Comparison of ENCODE assay signal across 8 mouse cellular contexts in the genomic region with DNA sequence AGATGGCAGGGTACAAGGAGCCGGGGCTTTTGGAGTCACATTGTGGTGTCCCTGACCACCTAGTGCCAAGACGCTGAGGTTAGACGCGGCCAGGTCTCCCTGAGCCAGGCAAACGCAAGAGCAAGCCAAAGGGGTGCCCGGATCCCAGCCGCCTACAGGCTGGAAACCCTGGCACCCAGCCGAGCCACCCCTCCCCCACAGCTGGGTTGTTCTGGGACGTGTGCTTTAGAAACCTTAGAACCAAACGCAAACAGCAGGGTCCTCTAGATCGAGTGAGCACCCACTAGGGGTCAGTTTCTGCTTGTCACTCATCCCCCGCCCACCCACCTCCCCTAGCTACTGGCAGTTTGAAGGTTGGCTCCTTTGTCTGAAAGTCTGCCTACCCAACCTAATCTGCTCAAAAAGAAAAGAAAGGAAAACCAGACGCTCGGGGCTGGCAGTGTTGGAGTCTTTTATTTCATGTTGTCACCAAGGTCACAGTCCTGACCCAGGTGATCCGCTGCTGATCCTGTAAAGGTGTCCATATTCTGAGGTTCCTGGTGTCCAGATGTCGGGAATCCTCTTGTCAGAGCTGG. TPM values are rescaled to one million over a fixed set of nuclear protein-coding genes. Genes with fewer than 3 reads are reported as not detected.
A peak's percentile ranks its signal among the peaks of the same experiment; 100 is the strongest.
DNase-seq lines count a peak whose midpoint lies in the region; ATAC-seq and TF ChIP-seq lines count a peak whose summit lies in the region.

No protein-coding gene starts in this region.

- no peak for TF ChIP-seq POLR2A in limb, embryonic 14.5 days (IDR thresholded peaks at IDR 0.05; ENCODE audit: borderline replicate concordance, extremely low read depth, insufficient read depth, insufficient read length)

- H3K9me3 ChIP-seq in forebrain, embryonic 15.5 days, result no peaks in the 10 kb centered on the region
- no peaks in the 10 kb centered on the region for H3K9me3 ChIP-seq in hindbrain, embryonic 13.5 days
- no peaks in the 10 kb centered on the region for H3K9me3 ChIP-seq in limb, embryonic 14.5 days (ENCODE audit: control insufficient read depth, low read length)
- no peaks in the 10 kb centered on the region for H3K9me3 ChIP-seq in midbrain, embryonic 15.5 days

- H3K27me3 ChIP-seq in forebrain, embryonic 15.5 days, result peaks cover 16% of the 10 kb centered on the region
- H3K27me3 ChIP-seq in hindbrain, embryonic 13.5 days, result peaks cover 31% of the 10 kb centered on the region
- no peaks in the 10 kb centered on the region for H3K27me3 ChIP-seq in limb, embryonic 14.5 days (ENCODE audit: control insufficient read depth, insufficient read depth, low read length)
- peaks cover 16% of the 10 kb centered on the region for H3K27me3 ChIP-seq in midbrain, embryonic 15.5 days (replicated peaks)

- peak overlapping the region; percentile 28 for H3K4me3 ChIP-seq in forebrain, embryonic 15.5 days
- peak overlapping the region; percentile 25 for H3K4me3 ChIP-seq in hindbrain, embryonic 13.5 days
- peak overlapping the region; percentile 16 for H3K4me3 ChIP-seq in limb, embryonic 14.5 days (replicated peaks; ENCODE audit: low read length)
- H3K4me3 ChIP-seq in midbrain, embryonic 15.5 days, result peak overlapping the region; percentile 27

- 2% methylated on average over 16 of the region's 16 CpGs for WGBS in forebrain, embryonic 15.5 days
- WGBS in hindbrain, embryonic 13.5 days, result 7% methylated on average over 16 of the region's 16 CpGs
- 8% methylated on average over 16 of the region's 16 CpGs for WGBS in limb, embryonic 14.5 days
- WGBS in midbrain, embryonic 15.5 days, result 3% methylated on average over 16 of the region's 16 CpGs

- 0 out of 2 replicates have a peak overlapping the region, but pooled peaks have one; percentile 28 for H3K9ac ChIP-seq in forebrain, embryonic 15.5 days (replicated peaks)
- peak overlapping the region; percentile 52 for H3K9ac ChIP-seq in hindbrain, embryonic 13.5 days
- H3K9ac ChIP-seq in limb, embryonic 14.5 days (ENCODE audit: low read depth, low read length, severe bottlenecking), result peak overlapping the region; percentile 38
- H3K9ac ChIP-seq in midbrain, embryonic 15.5 days, result peak overlapping the region; percentile 25; the same call in 1 of the 2 replicates

- peaks cover 42% of the 10 kb centered on the region for H3K4me1 ChIP-seq in forebrain, embryonic 15.5 days
- H3K4me1 ChIP-seq in hindbrain, embryonic 13.5 days (replicated peaks), result peaks cover 35% of the 10 kb centered on the region
- H3K4me1 ChIP-seq in limb, embryonic 14.5 days (ENCODE audit: control insufficient read depth, insufficient read depth, low read length), result peaks cover 21% of the 10 kb centered on the region
- H3K4me1 ChIP-seq in midbrain, embryonic 15.5 days, result peaks cover 44% of the 10 kb centered on the region

- DNase-seq in ES-CJ7 (ENCODE audit: low read depth, low spot score), result peak; percentile 21
- DNase-seq in adrenal gland, postnatal 36 days, result peak; percentile 76 to 88
- DNase-seq in limb, embryonic 14.5 days (ENCODE audit: low spot score), result peak; percentile 67
- peak; percentile 55 to 86 for DNase-seq in urinary bladder, postnatal 4 days (ENCODE audit: low spot score in 2 of 2)
- DNase-seq in left cerebral cortex, adult 9 months (ENCODE audit: low spot score in 2 of 2), result no peak

- peak; percentile 55 for ATAC-seq in forebrain, embryonic 15.5 days (replicated peaks)
- ATAC-seq in hindbrain, embryonic 13.5 days (ENCODE audit: low FRiP score), result peak; percentile 41; the same call in 1 of the 2 replicates
- ATAC-seq in limb, embryonic 14.5 days (ENCODE audit: low FRiP score, low read depth), result no peak
- ATAC-seq in midbrain, embryonic 15.5 days (replicated peaks), result peak; percentile 49

- no peak overlapping the region for H3K27ac ChIP-seq in forebrain, embryonic 15.5 days (replicated peaks)
- no peak overlapping the region for H3K27ac ChIP-seq in hindbrain, embryonic 13.5 days
- H3K27ac ChIP-seq in limb, embryonic 14.5 days (replicated peaks; ENCODE audit: low read depth, low read length), result peak overlapping the region; percentile 49
- H3K27ac ChIP-seq in midbrain, embryonic 15.5 days, result no peak overlapping the region

- no peaks in the 10 kb centered on the region for H3K36me3 ChIP-seq in forebrain, embryonic 15.5 days
- no peaks in the 10 kb centered on the region for H3K36me3 ChIP-seq in hindbrain, embryonic 13.5 days
- H3K36me3 ChIP-seq in limb, embryonic 14.5 days (ENCODE audit: control insufficient read depth, insufficient read depth, low read length), result peaks cover 3% of the 10 kb centered on the region; the same call in 1 of the 2 replicates
- H3K36me3 ChIP-seq in midbrain, embryonic 15.5 days (replicated peaks), result no peaks in the 10 kb centered on the region

- peak overlapping the region; percentile 44 for H3K4me2 ChIP-seq in forebrain, embryonic 15.5 days (replicated peaks)
- H3K4me2 ChIP-seq in hindbrain, embryonic 13.5 days, result peak overlapping the region; percentile 51
- H3K4me2 ChIP-seq in limb, embryonic 14.5 days (replicated peaks; ENCODE audit: low read depth, low read length, severe bottlenecking), result peak overlapping the region; percentile 76
- peak overlapping the region; percentile 52 for H3K4me2 ChIP-seq in midbrain, embryonic 15.5 days

RNA-seq across cellular contexts. Expression of a gene that starts 4.1 kb away (rescaled TPM):
- 10 to 100 TPM; 15.7 to 21.2 TPM for total RNA-seq in adrenal gland, postnatal 36 days (2021)
- polyA plus RNA-seq in forebrain, embryonic 15.5 days (2015; fragmentation: Nextera tagmentation; extraction: Ambion mirVana), result 6.1 and 6.4 TPM in 2 replicates
- 6.8 and 12.6 TPM in 2 replicates for polyA plus RNA-seq in hindbrain, embryonic 13.5 days (2015; fragmentation: Nextera tagmentation; extraction: Ambion mirVana)
- polyA plus RNA-seq in limb, embryonic 14.5 days (2012; rRNA removed), result 296 and 337 TPM in 2 replicates
- 259 and 270 TPM in 2 replicates for polyA plus RNA-seq in limb, embryonic 14.5 days (2014; fragmentation: Nextera tagmentation; extraction: Ambion mirVana)
- polyA plus RNA-seq in midbrain, embryonic 15.5 days (2015; fragmentation: Nextera tagmentation; extraction: Ambion mirVana), result 4.8 and 5.6 TPM in 2 replicates

RNA-seq across cellular contexts. Expression of a gene that starts 45.1 kb away (rescaled TPM):
- 100 to 1,000 TPM; 369 to 384 TPM for total RNA-seq in adrenal gland, postnatal 36 days (2021)
- polyA plus RNA-seq in forebrain, embryonic 15.5 days (2015; fragmentation: Nextera tagmentation; extraction: Ambion mirVana), result 735 and 754 TPM in 2 replicates
- 826 and 836 TPM in 2 replicates for polyA plus RNA-seq in hindbrain, embryonic 13.5 days (2015; fragmentation: Nextera tagmentation; extraction: Ambion mirVana)
- 329 and 399 TPM in 2 replicates for polyA plus RNA-seq in limb, embryonic 14.5 days (2012; rRNA removed)
- 591 and 630 TPM in 2 replicates for polyA plus RNA-seq in limb, embryonic 14.5 days (2014; fragmentation: Nextera tagmentation; extraction: Ambion mirVana)
- polyA plus RNA-seq in midbrain, embryonic 15.5 days (2015; fragmentation: Nextera tagmentation; extraction: Ambion mirVana), result 735 and 766 TPM in 2 replicates

Comparison
In these comparisons a context has a peak if more than half of its experiments do, and no peak if none do; other contexts are left out.
1. DNase-seq: peak in ES-CJ7 (single experiment), adrenal gland, postnatal 36 days (2 of 2), limb, embryonic 14.5 days (single experiment) and urinary bladder, postnatal 4 days (2 of 2); none in left cerebral cortex, adult 9 months (0 of 2).
2. RNA of a gene that starts 4.1 kb away (polyA plus RNA-seq): 259 to 337 TPM in limb, embryonic 14.5 days; 6.8 to 12.6 TPM in hindbrain, embryonic 13.5 days, 6.1 to 6.4 TPM in forebrain, embryonic 15.5 days and 4.8 to 5.6 TPM in midbrain, embryonic 15.5 days; every median in the first group is over 10 times any median in the second.
3. Peak in every context shown above with its lines, with median percentiles within 50 percentile points of each other: H3K4me2 ChIP-seq, H3K4me3 ChIP-seq and H3K9ac ChIP-seq.